Mouse (Mus musculus): ENCODE measurements around the gene Xkr7. TPM values are rescaled to one million over a fixed set of nuclear protein-coding genes. Genes with fewer than 3 reads are reported as not detected.

Xkr7 gene
- polyA plus RNA-seq, 1 experiment from 2014 or later, result 0.73 TPM

DNA sequence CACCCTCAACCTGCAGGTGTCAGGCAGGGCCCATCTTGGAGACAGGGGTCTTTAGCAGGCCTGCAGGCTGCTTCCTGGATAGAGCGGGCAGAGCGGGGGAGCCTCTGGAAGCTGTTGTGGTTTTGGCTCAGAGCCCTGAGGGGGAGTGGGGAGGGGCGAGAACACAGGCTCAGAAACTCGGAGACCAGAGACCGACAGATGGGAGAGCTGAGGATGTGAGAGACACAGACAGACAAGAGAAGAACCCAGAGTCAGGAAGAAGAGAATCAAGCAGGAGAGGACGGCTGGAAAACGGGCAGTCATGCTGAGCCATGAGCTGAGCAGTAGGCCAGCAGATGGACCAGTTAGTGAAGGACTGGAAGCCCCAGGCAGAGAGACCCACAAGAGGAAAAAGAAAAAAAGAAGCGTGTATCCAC, 14.2 kb downstream of the Xkr7 start:
- H3K27ac ChIP-seq, result no peak overlapping the region

DNA sequence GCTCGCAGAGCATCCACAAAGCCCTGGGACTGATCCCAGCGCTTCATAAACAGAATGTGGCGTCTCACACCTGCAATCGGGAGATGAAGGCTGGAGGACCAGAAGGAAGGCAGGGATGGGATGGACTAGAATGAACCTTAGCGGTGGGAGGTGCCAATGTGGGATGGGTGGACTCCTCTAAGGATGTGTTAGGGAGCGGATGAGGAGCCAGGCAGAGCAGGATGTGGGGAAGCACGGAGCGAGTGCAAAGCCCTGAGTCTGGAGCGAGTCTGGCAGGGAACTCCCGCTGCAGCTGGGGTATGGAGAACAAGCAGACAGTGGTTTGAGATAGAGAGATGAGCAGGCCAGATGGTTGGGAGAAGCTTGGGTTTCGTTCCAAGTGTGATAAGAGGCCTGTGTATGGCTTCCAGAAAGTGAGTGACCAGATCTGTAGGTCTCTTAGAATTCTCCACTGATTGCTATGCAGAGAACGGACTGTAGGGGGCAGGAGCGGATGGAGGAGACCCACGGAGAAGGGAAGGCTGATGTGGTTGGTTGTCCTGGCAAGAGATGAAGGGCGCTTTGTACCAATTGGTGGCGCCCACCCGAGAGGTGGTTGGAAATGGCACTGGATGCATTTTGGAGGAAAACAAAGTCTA, 16.3 kb downstream of the Xkr7 start:
- DNase-seq (ENCODE audit: low spot score), result peak; percentile 56
- Histone ChIP-seq H3K27ac (no peak overlapping the region), H3K36me3 (no peaks in the 10 kb centered on the region), H3K4me3 (no peak overlapping the region), H3K27me3 (ENCODE audit: insufficient read depth, poor library complexity, severe bottlenecking) (peaks cover 35% of the 10 kb centered on the region), H3K9me3 (no peaks in the 10 kb centered on the region), H3K4me1 (replicated peaks) (peaks cover 18% of the 10 kb centered on the region)
- WGBS, result 48% methylated on average over 17 of the region's 17 CpGs

More for the DNA sequence above, 14.2 kb downstream of the Xkr7 start:
- no peak for DNase-seq (ENCODE audit: low spot score)
- Histone ChIP-seq H3K4me1 (replicated peaks) (peaks cover 11% of the 10 kb centered on the region; the same call in 1 of the 2 replicates), H3K9me3 (no peaks in the 10 kb centered on the region), H3K27me3 (ENCODE audit: insufficient read depth, poor library complexity, severe bottlenecking) (peaks cover 14% of the 10 kb centered on the region), H3K36me3 (no peaks in the 10 kb centered on the region), H3K4me3 (no peak overlapping the region)
- 49% methylated on average over 8 of the region's 8 CpGs for WGBS

GRCm38 (mm10) chr2:153049288-153049996, 17.8 kb downstream of the Xkr7 start:
- WGBS, result 43% methylated on average over 9 of the region's 9 CpGs
- H3K4me1 ChIP-seq (replicated peaks), result peaks cover 16% of the 10 kb centered on the region
- H3K9me3 ChIP-seq, result no peaks in the 10 kb centered on the region
- no peak for DNase-seq (ENCODE audit: low spot score)
- no peak overlapping the region for H3K27ac ChIP-seq
- peaks cover 4% of the 10 kb centered on the region; the same call in 1 of the 2 replicates for H3K36me3 ChIP-seq
- H3K4me3 ChIP-seq, result no peak overlapping the region
- peaks cover 50% of the 10 kb centered on the region for H3K27me3 ChIP-seq (ENCODE audit: insufficient read depth, poor library complexity, severe bottlenecking)

GRCm38 (mm10) chr2:153049997-153050358, 18.3 kb downstream of the Xkr7 start:
- no peak overlapping the region for H3K4me3 ChIP-seq

DNA sequence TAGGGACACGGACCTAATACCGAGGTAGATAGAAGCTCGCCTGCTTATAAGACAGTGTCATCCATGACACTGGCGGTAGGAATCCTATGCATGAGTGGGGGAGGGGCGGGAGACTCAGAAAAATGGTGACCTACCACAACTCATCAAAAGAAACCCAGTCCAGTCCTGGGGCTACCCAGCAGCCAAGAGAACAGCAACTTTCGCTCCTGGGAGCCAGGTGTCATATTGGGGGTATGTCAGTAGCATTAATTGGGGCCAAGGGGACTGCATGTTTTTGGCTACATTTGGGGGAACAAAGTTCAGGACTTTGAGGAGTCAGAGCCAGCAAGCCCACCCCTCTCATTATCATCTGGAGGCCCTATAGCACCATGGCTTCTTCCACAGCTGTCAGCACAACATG, 19.4 kb downstream of the Xkr7 start:
- Histone ChIP-seq H3K4me1 (replicated peaks) (peaks cover 11% of the 10 kb centered on the region), H3K36me3 (peaks cover 14% of the 10 kb centered on the region; the same call in 1 of the 2 replicates), H3K9me3 (no peaks in the 10 kb centered on the region), H3K27me3 (ENCODE audit: insufficient read depth, poor library complexity, severe bottlenecking) (peaks cover 52% of the 10 kb centered on the region), H3K27ac (no peak overlapping the region), H3K4me3 (no peak overlapping the region)
- whole genome bisulfite sequencing, result 80% methylated on average over 6 of the region's 6 CpGs
- DNase-seq (ENCODE audit: low spot score), result no peak

More at GRCm38 (mm10) chr2:153049997-153050358, 18.3 kb downstream of the Xkr7 start:
- Histone ChIP-seq H3K9me3 (no peaks in the 10 kb centered on the region), H3K27ac (no peak overlapping the region), H3K36me3 (peaks cover 10% of the 10 kb centered on the region; the same call in 1 of the 2 replicates), H3K4me1 (replicated peaks) (peaks cover 16% of the 10 kb centered on the region), H3K27me3 (ENCODE audit: insufficient read depth, poor library complexity, severe bottlenecking) (peaks cover 52% of the 10 kb centered on the region)
- WGBS, result 90% methylated on average over 4 of the region's 4 CpGs
- DNase-seq (ENCODE audit: low spot score), result no peak

- Histone ChIP-seq H3K27me3 (ENCODE audit: insufficient read depth, poor library complexity, severe bottlenecking) (peaks cover 52% of the 10 kb centered on the region), H3K9me3 (no peaks in the 10 kb centered on the region), H3K4me3 (no peak overlapping the region), H3K27ac (no peak overlapping the region), H3K4me1 (replicated peaks) (peaks cover 10% of the 10 kb centered on the region), H3K36me3 (peaks cover 14% of the 10 kb centered on the region; the same call in 1 of the 2 replicates)
- 80% methylated on average over 9 of the region's 9 CpGs for WGBS
- DNase-seq (ENCODE audit: low spot score), result no peak
Observed at GRCm38 (mm10) chr2:153051537-153051936, 19.9 kb downstream of the Xkr7 start.

DNA sequence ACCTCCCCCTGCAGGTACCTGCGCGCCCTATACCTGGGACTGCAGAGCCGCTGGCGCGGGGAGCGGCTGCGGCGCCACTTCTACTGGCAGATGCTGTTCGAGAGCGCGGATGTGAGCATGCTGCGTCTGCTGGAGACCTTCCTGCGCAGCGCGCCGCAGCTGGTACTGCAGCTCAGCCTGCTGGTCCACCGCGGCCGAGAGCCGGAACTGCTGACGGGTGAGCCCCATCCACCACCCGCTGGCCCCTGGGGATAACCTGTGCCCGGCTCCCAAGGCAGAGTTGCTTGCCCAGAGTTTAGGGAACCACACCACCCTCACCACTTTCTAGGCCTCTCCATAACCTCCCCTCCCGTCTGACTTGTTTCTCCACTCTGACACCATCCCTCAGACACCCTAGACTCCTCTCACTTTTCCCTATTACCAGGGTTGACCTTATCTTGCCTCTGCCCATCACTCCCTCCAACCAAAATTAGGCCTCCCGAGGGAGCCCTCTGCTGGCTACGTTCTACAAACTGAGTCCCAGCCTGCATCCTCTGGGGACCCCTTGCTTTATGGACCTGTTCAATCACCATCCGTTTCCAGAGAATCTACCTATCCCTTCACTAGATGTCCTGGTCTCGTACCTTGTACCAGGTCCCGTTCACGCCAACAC, 21.2 kb downstream of the Xkr7 start:
- peaks cover 14% of the 10 kb centered on the region; the same call in 1 of the 2 replicates for H3K36me3 ChIP-seq
- H3K4me1 ChIP-seq (replicated peaks), result peaks cover 10% of the 10 kb centered on the region
- no peaks in the 10 kb centered on the region for H3K9me3 ChIP-seq
- H3K27ac ChIP-seq, result no peak overlapping the region
- DNase-seq (ENCODE audit: low spot score), result peak; percentile 8
- 7% methylated on average over 30 of the region's 30 CpGs for WGBS
- peaks cover 52% of the 10 kb centered on the region for H3K27me3 ChIP-seq (ENCODE audit: insufficient read depth, poor library complexity, severe bottlenecking)
- H3K4me3 ChIP-seq, result peak overlapping the region; percentile 5; the same call in 1 of the 2 replicates

DNA sequence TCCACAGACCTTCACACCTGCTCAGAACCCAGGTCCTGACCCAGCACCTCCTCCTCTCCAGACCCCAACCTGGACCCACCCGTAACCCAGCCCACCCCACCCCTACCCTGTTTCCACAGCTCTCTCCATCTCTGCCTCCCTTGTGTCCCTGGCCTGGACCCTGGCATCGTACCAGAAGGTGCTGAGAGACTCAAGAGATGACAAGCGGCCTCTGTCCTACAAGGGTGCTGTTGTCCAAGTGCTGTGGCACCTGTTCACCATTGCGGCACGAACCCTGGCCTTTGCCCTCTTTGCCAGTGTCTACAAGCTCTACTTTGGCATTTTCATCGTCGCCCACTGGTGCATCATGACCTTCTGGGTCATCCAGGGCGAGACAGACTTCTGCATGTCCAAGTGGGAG, 22.2 kb downstream of the Xkr7 start:
- H3K27ac ChIP-seq, result no peak overlapping the region
- peaks cover 10% of the 10 kb centered on the region for H3K4me1 ChIP-seq (replicated peaks)
- 90% methylated on average over 8 of the region's 8 CpGs for WGBS
- H3K9me3 ChIP-seq, result no peaks in the 10 kb centered on the region
- peaks cover 14% of the 10 kb centered on the region; the same call in 1 of the 2 replicates for H3K36me3 ChIP-seq
- H3K27me3 ChIP-seq (ENCODE audit: insufficient read depth, poor library complexity, severe bottlenecking), result peaks cover 53% of the 10 kb centered on the region
- no peak overlapping the region for H3K4me3 ChIP-seq
- DNase-seq (ENCODE audit: low spot score), result no peak

- H3K27me3 ChIP-seq (ENCODE audit: insufficient read depth, poor library complexity, severe bottlenecking), result peaks cover 49% of the 10 kb centered on the region
- 61% methylated on average over 6 of the region's 6 CpGs for WGBS
Observed at GRCm38 (mm10) chr2:153055270-153055920, 23.7 kb downstream of the Xkr7 start.

DNA sequence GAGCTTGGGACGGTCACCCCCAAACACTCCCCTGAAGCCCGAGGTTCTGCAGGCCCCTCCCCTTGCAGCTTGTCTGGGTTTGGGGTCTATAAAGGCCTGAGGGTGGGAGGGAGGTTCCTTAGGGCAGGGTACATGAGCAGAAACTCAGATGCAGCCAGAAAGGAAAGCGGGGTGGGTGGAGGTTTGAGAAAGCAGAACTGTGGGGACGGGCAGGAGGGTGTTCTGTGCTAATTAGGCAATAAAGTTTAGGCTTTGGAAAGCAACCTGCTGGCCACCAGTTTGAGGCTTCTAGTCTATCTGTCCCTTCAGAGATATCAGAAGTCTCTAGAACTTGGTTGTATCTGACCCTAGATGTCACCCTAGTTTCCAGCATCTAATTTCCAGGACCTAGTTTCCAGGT, 26.7 kb downstream of the Xkr7 start:
- Histone ChIP-seq H3K27ac (no peak overlapping the region), H3K9me3 (no peaks in the 10 kb centered on the region), H3K4me3 (no peak overlapping the region), H3K27me3 (ENCODE audit: insufficient read depth, poor library complexity, severe bottlenecking) (peaks cover 20% of the 10 kb centered on the region), H3K36me3 (peaks cover 14% of the 10 kb centered on the region; the same call in 1 of the 2 replicates), H3K4me1 (replicated peaks) (no peaks in the 10 kb centered on the region; the same call in 1 of the 2 replicates)
- no peak for DNase-seq (ENCODE audit: low spot score)
- 81% methylated on average over 4 of the region's 4 CpGs for WGBS

More at GRCm38 (mm10) chr2:153055270-153055920, 23.7 kb downstream of the Xkr7 start:
- no peaks in the 10 kb centered on the region for H3K9me3 ChIP-seq
- H3K4me1 ChIP-seq (replicated peaks), result peaks cover 7% of the 10 kb centered on the region
- H3K36me3 ChIP-seq, result peaks cover 14% of the 10 kb centered on the region; the same call in 1 of the 2 replicates
- no peak for DNase-seq (ENCODE audit: low spot score)
- H3K27ac ChIP-seq, result no peak overlapping the region
- H3K4me3 ChIP-seq, result no peak overlapping the region

DNA sequence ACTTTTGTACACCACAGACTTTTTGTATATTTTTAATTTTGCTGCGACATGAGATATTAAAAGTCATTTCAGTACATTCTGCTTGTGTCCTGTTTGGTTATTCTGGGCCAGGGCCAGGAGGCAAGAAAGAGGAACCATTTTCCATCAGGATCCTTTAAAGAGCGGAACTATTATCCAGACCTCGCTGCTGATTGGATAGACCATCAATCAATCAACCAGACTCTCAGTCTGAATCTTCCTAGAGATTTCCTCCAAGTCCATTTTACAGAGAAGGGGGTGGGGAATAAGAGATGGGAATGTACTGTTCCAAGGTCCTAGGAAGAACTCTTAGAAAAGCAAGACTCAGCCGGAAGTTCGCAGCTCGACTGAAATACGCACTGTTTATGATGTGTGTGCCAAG, 28.6 kb downstream of the Xkr7 start:
- no peaks in the 10 kb centered on the region for H3K9me3 ChIP-seq
- 87% methylated on average over 7 of the region's 7 CpGs for WGBS
- DNase-seq (ENCODE audit: low spot score), result no peak
- H3K4me1 ChIP-seq (replicated peaks), result no peaks in the 10 kb centered on the region; the same call in 1 of the 2 replicates
- H3K36me3 ChIP-seq, result 0 out of 2 replicates have a peak, but pooled peaks cover 2% of the 10 kb centered on the region
- H3K27me3 ChIP-seq (ENCODE audit: insufficient read depth, poor library complexity, severe bottlenecking), result peaks cover 7% of the 10 kb centered on the region; the same call in 1 of the 2 replicates
- no peak overlapping the region for H3K27ac ChIP-seq
- no peak overlapping the region for H3K4me3 ChIP-seq

DNA sequence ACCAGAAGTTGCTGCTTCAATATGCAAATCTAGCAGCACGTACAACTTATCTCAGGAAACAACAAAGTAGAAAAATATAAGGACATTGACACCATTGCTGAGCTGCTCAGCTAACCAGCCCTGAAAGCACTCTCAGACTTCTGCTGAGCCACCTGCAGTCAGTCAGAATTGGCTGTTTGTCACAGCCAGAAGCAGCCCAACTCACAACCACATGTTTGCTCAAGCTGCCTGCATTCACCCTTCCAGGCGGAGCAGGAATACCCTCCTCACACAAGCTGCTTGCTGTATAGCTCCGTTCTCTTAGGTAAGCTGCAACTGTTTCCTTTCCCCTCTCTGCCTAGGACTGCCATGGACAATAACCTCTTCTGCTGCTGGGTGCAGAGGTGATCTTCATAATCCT, 31.7 kb downstream of the Xkr7 start:
- Histone ChIP-seq H3K27ac (no peak overlapping the region), H3K36me3 (no peaks in the 10 kb centered on the region), H3K9me3 (no peaks in the 10 kb centered on the region), H3K4me3 (no peak overlapping the region), H3K4me1 (replicated peaks) (peaks cover 2% of the 10 kb centered on the region; the same call in 1 of the 2 replicates), H3K27me3 (ENCODE audit: insufficient read depth, poor library complexity, severe bottlenecking) (peaks cover 30% of the 10 kb centered on the region)
- WGBS, result 63% methylated on average over 3 of the region's 3 CpGs
- DNase-seq (ENCODE audit: low spot score), result no peak

Data from hindbrain, embryonic 10.5 days (tissue).